Mouse (Mus musculus) heart, embryonic 15.5 days (tissue): Measurements from ENCODE around the gene Cacna1d. TPM values are rescaled to one million over a fixed set of nuclear protein-coding genes. Genes with fewer than 3 reads are reported as not detected.

Experiments
- ATAC-seq: fragments of 200-750 bp; cut with Nextera tagmentation; replicated peaks from 2 replicates; pipeline ENCODE4 v1.8.0; 2017; ENCODE audit warnings: low read depth, moderate TSS enrichment; ENCODE audit not compliant: insufficient number of reproducible peaks, insufficient read depth, low FRiP score
- H3K27ac ChIP-seq: fragments of 300-500 bp; sonication (generic); 2 replicates; pipeline ENCODE4 v1.5.1; 2015; ENCODE audit warnings: mild to moderate bottlenecking, inconsistent platforms
- H3K27me3 ChIP-seq: fragments of 300-500 bp; sonication (generic); 2 replicates; pipeline ENCODE4 v1.6.1; 2015; ENCODE audit warnings: inconsistent platforms
- H3K36me3 ChIP-seq: fragments of 300-500 bp; sonication (generic); 2 replicates; pipeline ENCODE4 v1.6.1; 2015; ENCODE audit warnings: mild to moderate bottlenecking, inconsistent platforms
- H3K4me1 ChIP-seq: fragments of 300-500 bp; sonication (generic); replicated peaks from 2 replicates; pipeline ENCODE4 v1.6.1; 2015; ENCODE audit warnings: inconsistent platforms
- H3K4me2 ChIP-seq: fragments of 300-500 bp; sonication (generic); 2 replicates; pipeline ENCODE4 v1.6.1; 2015; ENCODE audit warnings: inconsistent platforms, mild to moderate bottlenecking, moderate library complexity
- H3K4me3 ChIP-seq: fragments of 300-500 bp; sonication (generic); 2 replicates; pipeline ENCODE4 v1.5.1; 2015; ENCODE audit warnings: mild to moderate bottlenecking, inconsistent platforms
- H3K9ac ChIP-seq: fragments of 300-500 bp; sonication (generic); 2 replicates; pipeline ENCODE4 v1.6.1; 2015; ENCODE audit warnings: mild to moderate bottlenecking, inconsistent platforms
- H3K9me3 ChIP-seq: fragments of 300-500 bp; sonication (generic); replicated peaks from 2 replicates; pipeline ENCODE4 v1.6.1; 2016; ENCODE audit warnings: inconsistent platforms
- WGBS: fragments of 180-500 bp; shearing (Covaris S2); methylation state at CpG from one replicate; pipeline ENCODE4 v1.1.7; 2015; ENCODE audit warnings: mixed read lengths; 5-methylcytosine and 5-hydroxymethylcytosine counted together
- polyA plus RNA-seq: library from polyadenylated mRNA; unstranded; fragments of >200 nt; fragmentation: Nextera tagmentation; extraction: Ambion mirVana; gene quantifications from 2 replicates; pipeline ENCODE4 v1.2.1, GENCODE M21; 2015

The Cacna1d gene
- polyA plus RNA-seq, 1 experiment from 2014 or later = 7.2 TPM

- Histone ChIP-seq H3K27ac (no peak overlapping the region), H3K4me3 (peak overlapping the region; percentile 68), H3K4me1 (peaks cover 29% of the 10 kb centered on the region), H3K4me2 (peak overlapping the region; percentile 97), H3K36me3 (no peaks in the 10 kb centered on the region), H3K9me3 (no peaks in the 10 kb centered on the region), H3K9ac (peak overlapping the region; percentile 78), H3K27me3 (peaks cover 15% of the 10 kb centered on the region)
- 2% methylated on average over 10 of the region's 10 CpGs for WGBS
- ATAC-seq = no peak
These were observed 138.3 kb downstream of the Cacna1d start for GRCm38 (mm10) chr14:30352951-30353270.

GRCm38 (mm10) chr14:30352061-30352950, 138.9 kb downstream of the Cacna1d start:
- Histone ChIP-seq H3K9me3 (no peaks in the 10 kb centered on the region), H3K4me3 (peak overlapping the region; percentile 68), H3K36me3 (no peaks in the 10 kb centered on the region), H3K27me3 (peaks cover 15% of the 10 kb centered on the region), H3K27ac (no peak overlapping the region), H3K4me1 (peaks cover 29% of the 10 kb centered on the region), H3K9ac (peak overlapping the region; percentile 78; the same call in 1 of the 2 replicates), H3K4me2 (peak overlapping the region; percentile 97)
- 0 out of 2 replicates have a peak, but pooled peaks have one; percentile 24 for ATAC-seq
- 6% methylated on average over 31 of the region's 31 CpGs for WGBS

- WGBS = 57% methylated on average over 6 of the region's 6 CpGs
- no peak overlapping the region for H3K4me3 ChIP-seq
- no peak overlapping the region for H3K27ac ChIP-seq
- H3K36me3 ChIP-seq = no peaks in the 10 kb centered on the region
- ATAC-seq = no peak
- no peak overlapping the region for H3K4me2 ChIP-seq
- peaks cover 10% of the 10 kb centered on the region for H3K27me3 ChIP-seq
- H3K9me3 ChIP-seq = no peaks in the 10 kb centered on the region
- H3K4me1 ChIP-seq = peaks cover 29% of the 10 kb centered on the region
- H3K9ac ChIP-seq = no peak overlapping the region
These were observed 141.0 kb downstream of the Cacna1d start for GRCm38 (mm10) chr14:30350285-30350684.

GRCm38 (mm10) chr14:30344948-30345865, 146.0 kb downstream of the Cacna1d start:
- 63% methylated on average over 8 of the region's 8 CpGs for WGBS
- ATAC-seq = no peak
- H3K4me2 ChIP-seq = no peak overlapping the region

GRCm38 (mm10) chr14:30343740-30344139, 147.5 kb downstream of the Cacna1d start:
- H3K9ac ChIP-seq = no peak overlapping the region
- no peaks in the 10 kb centered on the region for H3K27me3 ChIP-seq
- no peak overlapping the region for H3K27ac ChIP-seq
- H3K4me2 ChIP-seq = no peak overlapping the region
- WGBS = 82% methylated on average over 7 of the region's 7 CpGs
- 0 out of 2 replicates have a peak, but pooled peaks cover 4% of the 10 kb centered on the region for H3K4me1 ChIP-seq
- no peaks in the 10 kb centered on the region for H3K36me3 ChIP-seq
- no peak for ATAC-seq
- no peak overlapping the region for H3K4me3 ChIP-seq
- no peaks in the 10 kb centered on the region for H3K9me3 ChIP-seq

More at GRCm38 (mm10) chr14:30344948-30345865, 146.0 kb downstream of the Cacna1d start:
- Histone ChIP-seq H3K36me3 (no peaks in the 10 kb centered on the region), H3K4me3 (no peak overlapping the region), H3K27ac (no peak overlapping the region), H3K9me3 (no peaks in the 10 kb centered on the region), H3K9ac (no peak overlapping the region), H3K27me3 (no peaks in the 10 kb centered on the region), H3K4me1 (0 out of 2 replicates have a peak, but pooled peaks cover 7% of the 10 kb centered on the region)

GRCm38 (mm10) chr14:30341825-30342590, 149.2 kb downstream of the Cacna1d start:
- no peak overlapping the region for H3K27ac ChIP-seq
- no peaks in the 10 kb centered on the region for H3K4me1 ChIP-seq
- H3K27me3 ChIP-seq = no peaks in the 10 kb centered on the region
- no peak overlapping the region for H3K4me2 ChIP-seq
- WGBS = 81% methylated on average over 12 of the region's 12 CpGs
- H3K9ac ChIP-seq = no peak overlapping the region
- H3K9me3 ChIP-seq = no peaks in the 10 kb centered on the region
- no peaks in the 10 kb centered on the region for H3K36me3 ChIP-seq
- H3K4me3 ChIP-seq = no peak overlapping the region
- ATAC-seq = no peak

- WGBS = 53% methylated on average over 3 of the region's 3 CpGs
- H3K4me2 ChIP-seq = no peak overlapping the region
- H3K9ac ChIP-seq = no peak overlapping the region
- H3K4me1 ChIP-seq = no peaks in the 10 kb centered on the region
- H3K4me3 ChIP-seq = no peak overlapping the region
- no peaks in the 10 kb centered on the region for H3K27me3 ChIP-seq
- no peaks in the 10 kb centered on the region for H3K9me3 ChIP-seq
- H3K27ac ChIP-seq = no peak overlapping the region
- ATAC-seq = no peak
- no peaks in the 10 kb centered on the region for H3K36me3 ChIP-seq
These were observed 151.1 kb downstream of the Cacna1d start for GRCm38 (mm10) chr14:30340140-30340539.

GRCm38 (mm10) chr14:30331856-30332255, 159.4 kb downstream of the Cacna1d start:
- no peak for ATAC-seq
- H3K4me3 ChIP-seq = no peak overlapping the region
- peaks cover 9% of the 10 kb centered on the region for H3K4me1 ChIP-seq
- WGBS = 81% methylated on average over 1 of the region's 1 CpGs
- H3K27me3 ChIP-seq = no peaks in the 10 kb centered on the region
- H3K36me3 ChIP-seq = no peaks in the 10 kb centered on the region
- no peak overlapping the region for H3K27ac ChIP-seq
- no peaks in the 10 kb centered on the region for H3K9me3 ChIP-seq
- H3K9ac ChIP-seq = no peak overlapping the region
- H3K4me2 ChIP-seq = no peak overlapping the region

- Histone ChIP-seq H3K4me3 (no peak overlapping the region), H3K27me3 (no peaks in the 10 kb centered on the region), H3K9me3 (no peaks in the 10 kb centered on the region), H3K36me3 (no peaks in the 10 kb centered on the region), H3K4me2 (no peak overlapping the region), H3K4me1 (peaks cover 14% of the 10 kb centered on the region), H3K9ac (no peak overlapping the region), H3K27ac (no peak overlapping the region)
- ATAC-seq = no peak
- 77% methylated on average over 17 of the region's 17 CpGs for WGBS
These were observed 160.7 kb downstream of the Cacna1d start for GRCm38 (mm10) chr14:30330416-30331181.

- H3K27ac ChIP-seq = no peak overlapping the region
- H3K9me3 ChIP-seq = no peaks in the 10 kb centered on the region
- no peak overlapping the region for H3K4me3 ChIP-seq
- 71% methylated on average over 11 of the region's 11 CpGs for WGBS
- no peak for ATAC-seq
- no peak overlapping the region for H3K4me2 ChIP-seq
- H3K9ac ChIP-seq = no peak overlapping the region
- H3K27me3 ChIP-seq = no peaks in the 10 kb centered on the region
- no peaks in the 10 kb centered on the region for H3K36me3 ChIP-seq
- H3K4me1 ChIP-seq = peaks cover 14% of the 10 kb centered on the region
These were observed 162.1 kb downstream of the Cacna1d start for GRCm38 (mm10) chr14:30329109-30329508.
